Mouse (Mus musculus) midbrain, postnatal 0 days (tissue): Measurements from ENCODE around the gene Capn8. TPM values are rescaled to one million over a fixed set of nuclear protein-coding genes. Genes with fewer than 3 reads are reported as not detected.
A peak's percentile ranks its signal among the peaks of the same experiment; 100 is the strongest.
"Not testable (repeated sequence)": the region's sequence is repeated elsewhere in the genome, so short reads cannot be mapped to it uniquely, and the experiment has no call there.

Experiments
- ATAC-seq: fragments of 200-750 bp; cut with Nextera tagmentation; 2 replicates; pipeline ENCODE4 v1.8.0; 2017; ENCODE audit warnings: moderate number of reproducible peaks, mild to moderate bottlenecking, moderate TSS enrichment, moderate library complexity; ENCODE audit not compliant: low FRiP score
- DNase-seq: peaks from one replicate; pipeline ENCODE4 v3.0.0-alpha.2; 2015; ENCODE audit warnings: low spot score
- H3K27ac ChIP-seq: fragments of 300-500 bp; sonication (generic); 2 replicates; pipeline ENCODE4 v1.5.1; 2014; ENCODE audit warnings: low read depth, mild to moderate bottlenecking, low read length, mixed read lengths
- H3K27me3 ChIP-seq: fragments of 300-500 bp; sonication (generic); 2 replicates; pipeline ENCODE4 v1.6.1; 2014; ENCODE audit warnings: low read length, control low read depth, mixed read lengths; ENCODE audit not compliant: insufficient read depth
- H3K36me3 ChIP-seq: fragments of 300-500 bp; sonication (generic); 2 replicates; pipeline ENCODE4 v1.6.1; 2014; ENCODE audit warnings: low read length, control low read depth, mixed read lengths; ENCODE audit not compliant: insufficient read depth
- H3K4me1 ChIP-seq: fragments of 300-500 bp; sonication (generic); 2 replicates; pipeline ENCODE4 v1.6.1; 2014; ENCODE audit warnings: mild to moderate bottlenecking, control low read depth, antibody characterized with exemption, low read length, mixed read lengths; ENCODE audit not compliant: insufficient read depth
- H3K4me2 ChIP-seq: fragments of 300-500 bp; sonication (generic); 2 replicates; pipeline ENCODE4 v1.6.1; 2014; ENCODE audit warnings: low read depth, mild to moderate bottlenecking, low read length, mixed read lengths; ENCODE audit not compliant: poor library complexity, severe bottlenecking
- H3K4me3 ChIP-seq: fragments of 300-500 bp; sonication (generic); 2 replicates; pipeline ENCODE4 v1.5.1; 2014; ENCODE audit warnings: low read depth, mild to moderate bottlenecking, low read length, moderate library complexity
- H3K9ac ChIP-seq: fragments of 300-500 bp; sonication (generic); replicated peaks from 2 replicates; pipeline ENCODE4 v1.6.1; 2014; ENCODE audit warnings: mild to moderate bottlenecking, low read length, moderate library complexity, mixed read lengths; ENCODE audit not compliant: poor library complexity, severe bottlenecking
- H3K9me3 ChIP-seq: fragments of 300-500 bp; sonication (generic); 2 replicates; pipeline ENCODE4 v1.6.1; 2016; ENCODE audit warnings: low read length, control low read depth
- CTCF ChIP-seq: IDR thresholded peaks from 2 replicates; pipeline ENCODE4 v1.5.1; 2016; ENCODE audit warnings: antibody characterized with exemption, mild to moderate bottlenecking
- WGBS: fragments of 180-500 bp; shearing (Covaris S2); extraction: QIAGEN DNeasy Blood & Tissue Kit; methylation state at CpG from one replicate; pipeline ENCODE4 v1.1.7; 2014; 5-methylcytosine and 5-hydroxymethylcytosine counted together
- polyA plus RNA-seq: library from polyadenylated mRNA; unstranded; fragments of >200 nt; fragmentation: Nextera tagmentation; extraction: Ambion mirVana; gene quantifications from 2 replicates; pipeline ENCODE4 v1.2.1, GENCODE M21; 2015
- total RNA-seq: library from RNA; depleted of rRNA; stranded (reverse); fragments of >200 nt; gene quantifications from 2 replicates; pipeline ENCODE4 v1.2.3, GENCODE M21; 2014

Capn8 gene
- total and polyA plus RNA-seq, 2 experiments from 2014 or later = 0.31 TPM; not detected in 1

DNA sequence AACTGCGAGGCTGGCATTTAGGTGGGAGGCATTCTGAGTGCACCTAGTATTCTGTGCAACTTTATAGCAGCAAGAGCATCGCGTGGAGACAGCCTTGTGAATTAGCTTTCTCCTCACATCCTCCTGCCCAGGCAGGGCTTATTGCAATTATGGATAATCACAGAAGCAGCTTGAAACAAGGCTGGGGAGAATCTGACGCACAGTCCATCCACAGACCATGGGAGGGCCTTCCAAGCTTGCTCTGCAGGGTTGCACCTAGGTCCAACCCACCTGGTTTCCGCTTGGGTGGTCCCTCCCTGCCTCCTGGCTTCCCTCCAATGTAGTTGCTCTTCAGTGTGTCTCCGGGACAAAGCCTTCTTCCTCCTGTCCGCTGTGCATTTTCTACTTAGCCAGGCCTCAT lies 74.2 kb downstream of the Capn8 start:
- H3K9ac ChIP-seq = no peak overlapping the region
- H3K27me3 ChIP-seq = no peaks in the 10 kb centered on the region
- peak; percentile 29 for DNase-seq
- H3K27ac ChIP-seq = no peak overlapping the region
- WGBS = 43% methylated on average over 7 of the region's 7 CpGs
- H3K4me2 ChIP-seq = no peak overlapping the region
- H3K4me3 ChIP-seq = no peak overlapping the region
- ATAC-seq = no peak
- no peak for TF ChIP-seq CTCF
- no peaks in the 10 kb centered on the region for H3K9me3 ChIP-seq
- peaks cover 4% of the 10 kb centered on the region; the same call in 1 of the 2 replicates for H3K4me1 ChIP-seq
- H3K36me3 ChIP-seq = no peaks in the 10 kb centered on the region

GRCm38 (mm10) chr1:182639456-182639855 lies 74.6 kb downstream of the Capn8 start:
- H3K4me2 ChIP-seq = no peak overlapping the region

DNA sequence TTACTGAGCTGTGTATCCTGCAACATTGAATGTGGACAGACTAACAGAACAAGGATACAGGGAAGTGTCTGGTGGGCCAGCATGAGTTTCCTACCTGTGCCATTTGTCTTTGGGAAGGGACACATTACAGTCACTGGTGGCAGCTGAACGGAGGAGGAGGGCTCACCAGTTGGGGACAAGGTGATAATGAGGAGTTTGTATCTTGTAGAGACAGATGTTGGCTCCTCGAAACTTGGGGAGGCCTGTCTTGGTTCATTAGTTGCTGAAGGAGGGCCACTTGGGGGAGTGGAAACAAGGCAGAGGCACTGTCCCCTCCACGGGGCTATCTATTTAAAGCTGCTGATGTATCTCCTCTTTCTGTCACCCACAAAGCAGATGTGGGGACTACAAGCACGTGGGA lies 75.3 kb downstream of the Capn8 start:
- 83% methylated on average over 4 of the region's 4 CpGs for WGBS
- TF ChIP-seq CTCF = no peak
- no peaks in the 10 kb centered on the region for H3K9me3 ChIP-seq
- H3K36me3 ChIP-seq = no peaks in the 10 kb centered on the region
- DNase-seq (no peak), ATAC-seq (no peak)
- H3K4me3 ChIP-seq = no peak overlapping the region
- H3K27ac ChIP-seq = no peak overlapping the region
- H3K4me2 ChIP-seq = no peak overlapping the region
- H3K9ac ChIP-seq = no peak overlapping the region
- H3K4me1 ChIP-seq = peaks cover 4% of the 10 kb centered on the region; the same call in 1 of the 2 replicates
- H3K27me3 ChIP-seq = no peaks in the 10 kb centered on the region

More at GRCm38 (mm10) chr1:182639456-182639855, 74.6 kb downstream of the Capn8 start:
- H3K27me3 ChIP-seq = no peaks in the 10 kb centered on the region
- H3K4me3 ChIP-seq = no peak overlapping the region
- no peak for DNase-seq
- TF ChIP-seq CTCF = no peak
- H3K27ac ChIP-seq = no peak overlapping the region
- WGBS = 90% methylated on average over 5 of the region's 5 CpGs
- no peak overlapping the region for H3K9ac ChIP-seq
- H3K9me3 ChIP-seq = no peaks in the 10 kb centered on the region
- ATAC-seq = no peak
- H3K36me3 ChIP-seq = no peaks in the 10 kb centered on the region
- peaks cover 4% of the 10 kb centered on the region; the same call in 1 of the 2 replicates for H3K4me1 ChIP-seq

GRCm38 (mm10) chr1:182642779-182643178 lies 78.0 kb downstream of the Capn8 start:
- H3K9me3 ChIP-seq = no peaks in the 10 kb centered on the region
- TF ChIP-seq CTCF = no peak
- DNase-seq (peak; percentile 24), ATAC-seq (no peak)
- no peaks in the 10 kb centered on the region for H3K36me3 ChIP-seq
- H3K27me3 ChIP-seq = no peaks in the 10 kb centered on the region
- peaks cover 4% of the 10 kb centered on the region; the same call in 1 of the 2 replicates for H3K4me1 ChIP-seq
- no peak overlapping the region for H3K4me2 ChIP-seq
- no peak overlapping the region for H3K9ac ChIP-seq
- no peak overlapping the region for H3K4me3 ChIP-seq
- WGBS = 44% methylated on average over 2 of the region's 2 CpGs
- H3K27ac ChIP-seq = no peak overlapping the region

DNA sequence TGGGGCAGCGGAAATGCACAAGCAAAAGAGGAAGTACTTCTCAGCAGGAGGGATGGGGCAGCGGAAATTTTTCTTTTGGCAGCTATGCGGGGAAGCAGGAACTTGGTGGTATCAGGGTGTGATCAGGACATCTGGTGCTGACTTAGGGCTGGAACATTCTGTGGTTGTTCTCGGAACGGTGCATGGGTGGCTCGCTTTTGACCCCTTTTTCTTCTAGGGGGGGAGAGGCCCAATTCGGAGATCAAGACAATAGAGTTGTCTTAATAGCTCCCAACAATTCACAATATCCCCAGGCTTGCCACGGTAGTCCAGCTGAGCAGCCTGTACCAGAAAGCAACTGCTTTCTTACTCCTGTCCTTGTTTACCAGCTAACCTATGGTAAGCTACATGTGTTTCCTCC lies 79.6 kb downstream of the Capn8 start:
- H3K4me2 ChIP-seq, H3K36me3 ChIP-seq, DNase-seq, H3K27ac ChIP-seq, H3K27me3 ChIP-seq, H3K9me3 ChIP-seq, ATAC-seq, H3K4me1 ChIP-seq, H3K9ac ChIP-seq, H3K4me3 ChIP-seq: not testable (repeated sequence)
- 80% methylated on average over 8 of the region's 8 CpGs for WGBS

GRCm38 (mm10) chr1:182645211-182645668 lies 80.4 kb downstream of the Capn8 start:
- Histone ChIP-seq H3K9me3 (no peaks in the 10 kb centered on the region), H3K27ac (no peak overlapping the region), H3K36me3 (no peaks in the 10 kb centered on the region), H3K9ac (no peak overlapping the region), H3K27me3 (no peaks in the 10 kb centered on the region), H3K4me2 (no peak overlapping the region), H3K4me1 (peaks cover 4% of the 10 kb centered on the region; the same call in 1 of the 2 replicates), H3K4me3 (no peak overlapping the region)
- ATAC-seq = no peak
- 40% methylated on average over 6 of the region's 6 CpGs for WGBS
- DNase-seq = no peak
- TF ChIP-seq CTCF = no peak
